Mouse (Mus musculus): ENCODE data around the gene Socs5. TPM values are rescaled to one million over a fixed set of nuclear protein-coding genes. Genes with fewer than 3 reads are reported as not detected.
"Not testable (repeated sequence)": the region's sequence is repeated elsewhere in the genome, so short reads cannot be mapped to it uniquely, and the experiment has no call there.

The Socs5 gene
- polyA plus RNA-seq (2016; fragmentation: Nextera tagmentation; extraction: Ambion mirVana), result 8.5 and 8.9 TPM in 2 replicates

- DNase-seq (ENCODE audit: low spot score), result no peak
- H3K4me3 ChIP-seq, result peak within 1 kb of the TSS; percentile 96
- no peaks in the 10 kb centered on the region for H3K9me3 ChIP-seq (replicated peaks)
These were observed at the start of gene Socs5 for GRCm38 (mm10) chr17:87107623-87108221. Gene Socs5, plus strand, starts transcription at chr17:87107679.

DNA sequence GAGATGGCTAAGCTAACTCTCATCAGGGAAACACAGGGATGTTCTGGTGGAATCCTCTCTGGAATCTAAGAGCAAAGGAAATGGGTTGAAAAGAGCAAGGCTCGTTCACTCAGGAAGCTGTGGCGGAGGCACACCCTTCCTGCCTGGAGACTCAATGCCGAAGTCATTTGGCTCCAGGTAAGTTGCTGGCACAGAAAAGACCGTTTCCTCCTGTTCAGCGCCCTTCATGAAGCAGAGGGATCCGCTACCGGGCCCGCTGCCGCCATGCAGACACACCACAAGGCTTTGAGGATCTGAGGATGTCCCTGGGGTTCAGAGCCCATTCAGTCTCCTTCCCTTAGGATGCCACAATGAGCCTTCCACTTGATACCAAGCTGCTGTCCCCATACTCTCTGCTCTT lies 44.8 kb upstream of the Socs5 start:
- H3K4me3 ChIP-seq, result no peak overlapping the region
- H3K4me1 ChIP-seq, result no peaks in the 10 kb centered on the region
- no peaks in the 10 kb centered on the region for H3K27me3 ChIP-seq (ENCODE audit: low read depth, poor library complexity, severe bottlenecking)
- H3K9me3 ChIP-seq (replicated peaks), result no peaks in the 10 kb centered on the region
- DNase-seq (ENCODE audit: low spot score), result no peak
- no peak overlapping the region; the same call in 1 of the 2 replicates for H3K27ac ChIP-seq (replicated peaks)
- H3K36me3 ChIP-seq, result no peaks in the 10 kb centered on the region
- 84% methylated on average over 9 of the region's 9 CpGs for WGBS

More at GRCm38 (mm10) chr17:87107623-87108221, at the start of gene Socs5:
- no peaks in the 10 kb centered on the region for H3K36me3 ChIP-seq
- H3K27ac ChIP-seq (replicated peaks), result peak within 1 kb of the TSS; percentile 95
- H3K27me3 ChIP-seq (ENCODE audit: low read depth, poor library complexity, severe bottlenecking), result peaks cover 5% of the 10 kb centered on the region; the same call in 1 of the 2 replicates
- under 1% methylated on average over 67 of the region's 73 CpGs for WGBS
- H3K4me1 ChIP-seq, result peaks cover 22% of the 10 kb centered on the region

GRCm38 (mm10) chr17:87063461-87063860 lies 44.0 kb upstream of the Socs5 start:
- no peaks in the 10 kb centered on the region for H3K9me3 ChIP-seq (replicated peaks)
- no peaks in the 10 kb centered on the region for H3K27me3 ChIP-seq (ENCODE audit: low read depth, poor library complexity, severe bottlenecking)
- WGBS, result 89% methylated on average over 7 of the region's 7 CpGs
- H3K27ac ChIP-seq (replicated peaks), result no peak overlapping the region
- H3K4me1 ChIP-seq, result no peaks in the 10 kb centered on the region
- H3K4me3 ChIP-seq, result no peak overlapping the region
- no peaks in the 10 kb centered on the region for H3K36me3 ChIP-seq
- DNase-seq (ENCODE audit: low spot score), result no peak

GRCm38 (mm10) chr17:87063969-87064368 lies 43.5 kb upstream of the Socs5 start:
- Histone ChIP-seq H3K4me3 (no peak overlapping the region), H3K36me3 (no peaks in the 10 kb centered on the region), H3K27ac (replicated peaks) (no peak overlapping the region), H3K4me1 (no peaks in the 10 kb centered on the region), H3K9me3 (replicated peaks) (no peaks in the 10 kb centered on the region), H3K27me3 (ENCODE audit: low read depth, poor library complexity, severe bottlenecking) (no peaks in the 10 kb centered on the region)
- WGBS, result 89% methylated on average over 6 of the region's 6 CpGs
- DNase-seq (ENCODE audit: low spot score), result no peak

GRCm38 (mm10) chr17:87068997-87069396 lies 38.5 kb upstream of the Socs5 start:
- WGBS, result 91% methylated on average over 4 of the region's 4 CpGs

DNA sequence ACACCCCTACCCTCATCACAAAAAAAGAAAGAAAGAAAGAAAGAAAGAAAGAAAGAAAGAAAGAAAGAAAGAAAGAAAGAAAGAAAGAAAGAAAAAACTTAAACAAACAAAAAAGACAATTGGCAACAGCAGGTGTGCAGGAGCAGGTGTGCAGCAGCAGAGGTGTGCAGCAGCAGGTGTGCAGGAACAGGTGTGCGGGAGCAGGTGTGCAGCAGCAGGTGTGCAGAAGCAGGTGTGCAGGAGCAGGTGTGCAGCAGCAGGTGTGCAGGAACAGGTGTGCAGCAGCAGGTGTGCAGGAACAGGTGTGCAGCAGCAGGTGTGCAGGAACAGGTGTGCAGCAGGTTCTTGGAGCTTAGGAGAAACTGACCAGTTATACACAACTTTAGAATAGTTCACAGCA lies 35.3 kb upstream of the Socs5 start:
- H3K27me3 ChIP-seq (ENCODE audit: low read depth, poor library complexity, severe bottlenecking); H3K4me3 ChIP-seq; H3K4me1 ChIP-seq; H3K36me3 ChIP-seq; DNase-seq (ENCODE audit: low spot score); H3K27ac ChIP-seq (replicated peaks); H3K9me3 ChIP-seq (replicated peaks): not testable (repeated sequence)
- WGBS, result 93% methylated on average over 1 of the region's 1 CpGs

More at GRCm38 (mm10) chr17:87068997-87069396, 38.5 kb upstream of the Socs5 start:
- H3K4me3 ChIP-seq, result no peak overlapping the region
- DNase-seq (ENCODE audit: low spot score), result no peak
- H3K27me3 ChIP-seq (ENCODE audit: low read depth, poor library complexity, severe bottlenecking), result no peaks in the 10 kb centered on the region
- H3K36me3 ChIP-seq, result no peaks in the 10 kb centered on the region
- H3K27ac ChIP-seq (replicated peaks), result no peak overlapping the region
- H3K4me1 ChIP-seq, result no peaks in the 10 kb centered on the region
- H3K9me3 ChIP-seq (replicated peaks), result no peaks in the 10 kb centered on the region

GRCm38 (mm10) chr17:87072766-87073440 lies 34.6 kb upstream of the Socs5 start:
- no peak overlapping the region for H3K27ac ChIP-seq (replicated peaks)
- H3K4me3 ChIP-seq, result no peak overlapping the region
- H3K4me1 ChIP-seq, result no peaks in the 10 kb centered on the region
- no peaks in the 10 kb centered on the region for H3K9me3 ChIP-seq (replicated peaks)
- DNase-seq (ENCODE audit: low spot score), result no peak
- no peaks in the 10 kb centered on the region for H3K36me3 ChIP-seq
- WGBS, result 69% methylated on average over 5 of the region's 5 CpGs
- H3K27me3 ChIP-seq (ENCODE audit: low read depth, poor library complexity, severe bottlenecking), result no peaks in the 10 kb centered on the region

DNA sequence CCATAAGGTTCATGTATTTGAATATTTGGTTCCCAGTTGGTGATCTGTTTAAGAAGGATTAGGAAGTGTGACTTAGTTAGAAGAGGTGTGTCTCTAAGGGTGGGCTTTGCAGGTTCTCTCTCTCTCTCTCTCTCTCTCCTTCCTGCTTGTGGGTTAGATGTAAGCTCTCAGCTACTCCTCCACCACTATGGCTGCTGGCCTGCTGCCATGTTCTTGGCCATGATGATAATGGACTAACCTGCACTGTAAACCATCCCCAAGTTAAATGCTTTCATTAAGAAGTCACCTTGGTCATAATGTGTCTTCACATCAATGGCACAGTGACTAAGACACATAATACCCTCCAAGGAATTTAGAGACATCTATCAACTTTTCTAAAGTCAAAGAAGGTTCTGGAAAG lies 34.0 kb upstream of the Socs5 start:
- no peak for DNase-seq (ENCODE audit: low spot score)
- Histone ChIP-seq H3K27ac (replicated peaks) (no peak overlapping the region), H3K4me3 (no peak overlapping the region), H3K9me3 (replicated peaks) (no peaks in the 10 kb centered on the region), H3K27me3 (ENCODE audit: low read depth, poor library complexity, severe bottlenecking) (no peaks in the 10 kb centered on the region), H3K36me3 (no peaks in the 10 kb centered on the region), H3K4me1 (no peaks in the 10 kb centered on the region)

DNA sequence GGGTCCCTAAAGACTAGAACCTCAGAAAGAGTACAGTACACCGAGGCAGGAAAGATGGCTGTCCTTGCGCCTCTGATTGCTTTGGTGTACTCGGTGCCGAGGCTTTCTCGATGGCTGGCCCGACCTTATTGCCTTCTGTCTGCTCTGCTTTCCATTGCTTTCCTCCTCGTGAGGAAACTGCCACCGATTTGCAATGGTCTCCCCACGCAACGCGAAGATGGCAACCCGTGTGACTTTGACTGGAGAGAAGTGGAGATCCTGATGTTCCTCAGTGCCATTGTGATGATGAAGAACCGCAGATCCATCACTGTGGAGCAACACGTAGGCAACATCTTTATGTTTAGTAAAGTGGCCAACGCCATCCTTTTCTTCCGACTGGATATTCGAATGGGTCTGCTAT lies 29.3 kb upstream of the Socs5 start:
- DNase-seq (ENCODE audit: low spot score); H3K4me3 ChIP-seq; H3K27ac ChIP-seq (replicated peaks); H3K27me3 ChIP-seq (ENCODE audit: low read depth, poor library complexity, severe bottlenecking); H3K4me1 ChIP-seq; H3K36me3 ChIP-seq; H3K9me3 ChIP-seq (replicated peaks): not testable (repeated sequence)
- WGBS, result 92% methylated on average over 17 of the region's 17 CpGs

- Histone ChIP-seq H3K4me3 (no peak overlapping the region), H3K9me3 (replicated peaks) (no peaks in the 10 kb centered on the region), H3K4me1 (no peaks in the 10 kb centered on the region), H3K27me3 (ENCODE audit: low read depth, poor library complexity, severe bottlenecking) (no peaks in the 10 kb centered on the region), H3K36me3 (no peaks in the 10 kb centered on the region), H3K27ac (replicated peaks) (no peak overlapping the region)
- 95% methylated on average over 7 of the region's 7 CpGs for WGBS
- DNase-seq (ENCODE audit: low spot score), result no peak
These were observed 26.8 kb upstream of the Socs5 start for GRCm38 (mm10) chr17:87080724-87081123.

DNA sequence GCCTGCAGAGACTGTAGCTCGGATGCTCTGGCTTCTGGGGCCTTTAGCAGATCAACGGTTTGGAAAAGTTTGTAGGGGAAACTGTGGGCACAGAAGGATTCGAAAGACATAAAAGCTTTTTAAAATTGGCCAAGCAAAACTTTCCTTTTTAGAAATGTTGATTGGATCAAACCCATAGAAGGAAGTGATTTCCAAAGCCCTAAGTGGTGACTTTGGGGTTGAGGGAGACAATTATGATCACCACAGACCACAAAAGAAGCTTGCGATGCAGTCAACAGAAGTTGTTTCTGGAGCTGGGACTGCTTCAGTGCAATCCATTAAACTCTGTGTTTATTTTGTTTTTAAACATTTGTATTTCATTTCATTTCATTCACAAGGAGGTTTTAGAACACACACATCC lies 24.9 kb upstream of the Socs5 start:
- 84% methylated on average over 4 of the region's 4 CpGs for WGBS
- Histone ChIP-seq H3K36me3 (no peaks in the 10 kb centered on the region), H3K4me3 (no peak overlapping the region), H3K27me3 (ENCODE audit: low read depth, poor library complexity, severe bottlenecking) (no peaks in the 10 kb centered on the region), H3K27ac (replicated peaks) (no peak overlapping the region), H3K9me3 (replicated peaks) (no peaks in the 10 kb centered on the region), H3K4me1 (no peaks in the 10 kb centered on the region)
- DNase-seq (ENCODE audit: low spot score), result no peak

- Histone ChIP-seq H3K36me3 (no peaks in the 10 kb centered on the region), H3K4me3 (no peak overlapping the region), H3K27me3 (ENCODE audit: low read depth, poor library complexity, severe bottlenecking) (no peaks in the 10 kb centered on the region), H3K27ac (replicated peaks) (no peak overlapping the region), H3K9me3 (replicated peaks) (no peaks in the 10 kb centered on the region), H3K4me1 (no peaks in the 10 kb centered on the region)
- no peak for DNase-seq (ENCODE audit: low spot score)
- 88% methylated on average over 5 of the region's 5 CpGs for WGBS
These were observed 23.8 kb upstream of the Socs5 start for GRCm38 (mm10) chr17:87083671-87084070.

GRCm38 (mm10) chr17:87085726-87086125 lies 21.8 kb upstream of the Socs5 start:
- no peak overlapping the region for H3K27ac ChIP-seq (replicated peaks)
- H3K9me3 ChIP-seq (replicated peaks), result no peaks in the 10 kb centered on the region
- no peaks in the 10 kb centered on the region for H3K36me3 ChIP-seq
- no peaks in the 10 kb centered on the region for H3K27me3 ChIP-seq (ENCODE audit: low read depth, poor library complexity, severe bottlenecking)
- 90% methylated on average over 6 of the region's 6 CpGs for WGBS
- no peaks in the 10 kb centered on the region for H3K4me1 ChIP-seq
- no peak for DNase-seq (ENCODE audit: low spot score)
- no peak overlapping the region for H3K4me3 ChIP-seq
